Mouse (Mus musculus) brain, adult 2 months (tissue): ENCODE results near the gene Prss12.

Source experiments
- DNase-seq: peaks from one replicate; pipeline ENCODE4 v3.0.0; 2011; ENCODE audit warnings: low read depth, low spot score

The Prss12 gene

DNA sequence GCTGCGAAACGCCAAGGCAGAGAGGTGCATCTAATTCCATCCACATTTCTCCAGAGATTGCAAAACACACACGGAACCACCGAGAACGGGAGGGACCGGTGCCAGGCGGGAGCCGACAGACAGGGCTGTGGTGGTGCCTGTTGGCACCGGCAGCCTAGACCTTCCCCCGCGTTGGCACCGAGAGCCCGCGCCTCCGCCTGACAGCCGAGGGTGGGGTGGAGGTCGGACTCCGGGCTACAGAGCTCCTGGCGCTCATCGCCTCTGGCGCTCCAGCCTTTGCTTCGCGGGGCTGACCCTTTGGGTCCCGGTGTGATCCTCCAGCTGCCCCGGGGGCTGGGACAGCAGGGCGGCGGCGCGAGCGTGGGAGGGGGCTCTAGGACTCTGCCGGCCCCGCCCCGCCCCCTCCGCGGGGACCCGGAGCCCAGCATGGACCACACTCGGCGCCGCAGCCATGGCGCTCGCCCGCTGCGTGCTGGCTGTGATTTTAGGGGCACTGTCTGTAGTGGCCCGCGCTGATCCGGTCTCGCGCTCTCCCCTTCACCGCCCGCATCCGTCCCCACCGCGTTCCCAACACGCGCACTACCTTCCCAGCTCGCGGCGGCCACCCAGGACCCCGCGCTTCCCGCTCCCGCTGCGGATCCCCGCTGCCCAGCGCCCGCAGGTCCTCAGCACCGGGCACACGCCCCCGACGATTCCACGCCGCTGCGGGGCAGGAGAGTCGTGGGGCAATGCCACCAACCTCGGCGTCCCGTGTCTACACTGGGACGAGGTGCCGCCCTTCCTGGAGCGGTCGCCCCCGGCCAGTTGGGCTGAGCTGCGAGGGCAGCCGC, at the start of gene Prss12:
Prss12 (plus strand) TSS at position 206 of the 830 bp plus-strand sequence.
- peak; percentile 68 for DNase-seq

DNA sequence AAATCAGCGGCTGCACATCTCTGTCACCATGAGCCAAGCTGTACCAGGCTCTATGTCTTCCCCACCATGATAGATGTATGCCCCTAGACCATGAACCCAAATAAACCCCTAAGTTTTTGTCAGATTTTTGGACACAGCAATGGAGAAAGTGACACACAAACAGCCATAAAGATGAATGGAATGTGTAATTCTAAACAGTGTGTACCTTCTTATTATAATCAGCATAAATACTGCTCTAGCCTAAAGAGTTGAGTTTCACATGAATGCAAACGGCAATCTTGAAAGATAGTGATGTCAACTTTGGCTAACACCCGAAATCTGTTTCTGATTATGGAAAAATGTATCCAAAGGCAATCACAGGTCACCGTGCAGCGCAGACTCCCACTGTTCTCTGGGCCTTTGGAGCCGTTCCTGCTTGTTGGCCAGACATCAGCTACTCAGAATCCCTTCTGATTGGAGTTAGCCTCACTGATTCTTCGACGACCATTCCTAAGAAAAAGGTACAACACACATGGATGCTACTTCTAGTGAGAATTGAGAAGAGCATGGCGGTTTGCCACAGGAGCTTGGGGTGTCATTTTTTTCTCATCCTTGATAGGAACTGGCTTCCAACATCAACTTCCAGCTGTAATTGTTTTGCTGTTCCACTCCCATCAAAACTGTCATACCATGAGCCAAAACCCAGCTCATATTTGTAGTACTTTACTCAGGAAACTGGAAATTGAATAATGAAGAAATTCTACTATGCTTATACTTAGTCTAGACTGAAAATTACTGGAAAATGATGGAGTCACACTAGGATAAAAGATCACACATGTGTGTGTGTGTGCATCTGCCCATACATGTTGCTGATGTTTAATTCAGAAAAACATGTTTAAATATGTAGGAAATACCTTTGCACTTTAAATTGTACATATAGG, 48.9 kb upstream of the Prss12 start:
- DNase-seq: no peak

DNA sequence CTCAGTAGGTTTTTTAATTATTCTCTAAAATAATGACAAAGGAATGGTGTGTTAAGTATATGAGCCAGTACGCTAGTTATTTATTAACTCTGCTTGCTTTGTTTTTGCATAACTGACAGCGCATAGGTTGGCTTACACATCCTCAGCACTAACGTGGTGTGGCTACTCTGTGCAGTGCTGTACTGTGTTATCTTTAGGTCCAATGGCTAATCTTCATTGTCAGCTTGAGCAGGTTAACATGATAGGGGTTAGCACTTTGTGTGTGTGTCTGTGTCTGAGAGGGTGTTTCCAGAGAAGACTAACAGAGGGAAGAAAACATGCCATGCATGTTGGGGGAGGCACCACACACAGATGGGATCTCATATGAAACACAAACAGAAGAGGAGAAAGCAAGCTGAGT, 41.8 kb upstream of the Prss12 start:
- no peak for DNase-seq

DNA sequence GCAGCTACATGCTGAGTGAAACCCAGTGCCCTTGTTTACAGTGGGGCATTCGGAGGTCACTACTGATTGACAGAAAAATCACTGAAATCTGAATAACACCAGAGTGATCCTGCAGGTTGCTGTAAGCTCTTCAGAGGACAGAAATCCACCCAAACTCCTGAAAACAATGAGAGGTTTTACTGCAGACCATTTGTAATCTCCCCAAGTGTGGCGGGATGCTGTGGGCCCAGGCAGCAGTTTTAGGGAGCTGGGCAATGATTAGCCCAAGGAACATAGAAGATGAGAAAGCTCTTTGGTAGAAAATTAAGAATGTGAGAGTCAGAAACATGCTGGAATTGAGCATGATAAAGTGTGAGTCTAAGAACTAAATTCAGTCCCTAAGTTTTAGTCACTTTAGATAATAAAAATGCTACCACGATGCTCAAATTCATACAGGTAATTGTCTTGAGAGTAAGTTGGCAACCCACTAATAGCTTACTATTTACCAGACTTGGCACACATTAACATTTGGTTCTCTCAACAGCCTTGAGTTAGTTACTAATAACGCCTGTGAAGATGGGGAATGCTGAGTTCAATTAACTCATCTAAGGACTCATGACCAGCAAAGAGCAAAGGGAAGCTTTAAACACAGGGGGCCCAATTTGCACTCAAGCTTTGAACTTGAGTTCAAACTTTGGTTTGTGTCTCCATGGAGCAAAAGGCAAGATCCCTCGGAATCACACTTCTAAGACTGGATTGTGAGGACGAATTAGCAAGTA, 34.7 kb upstream of the Prss12 start:
- no peak for DNase-seq

DNA sequence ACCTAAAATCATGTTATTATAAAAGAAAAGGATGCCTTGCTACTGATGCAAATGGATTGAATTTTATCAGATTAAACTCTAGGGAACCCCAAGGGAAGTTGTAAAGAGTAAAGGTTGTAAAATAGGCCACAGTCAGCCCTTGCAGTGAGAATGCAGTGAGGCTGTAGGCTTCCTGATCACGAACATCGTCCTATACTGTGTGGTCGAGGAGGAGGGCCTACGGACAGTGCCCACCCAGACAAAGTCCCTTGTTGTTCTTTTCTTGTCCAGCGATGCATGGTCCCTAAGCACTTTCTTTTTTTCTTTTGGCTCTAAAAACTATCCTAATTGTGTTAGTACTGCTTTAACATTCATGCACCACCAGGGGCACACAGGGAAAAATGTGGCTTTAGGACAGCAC, 33.5 kb upstream of the Prss12 start:
- no peak for DNase-seq

DNA sequence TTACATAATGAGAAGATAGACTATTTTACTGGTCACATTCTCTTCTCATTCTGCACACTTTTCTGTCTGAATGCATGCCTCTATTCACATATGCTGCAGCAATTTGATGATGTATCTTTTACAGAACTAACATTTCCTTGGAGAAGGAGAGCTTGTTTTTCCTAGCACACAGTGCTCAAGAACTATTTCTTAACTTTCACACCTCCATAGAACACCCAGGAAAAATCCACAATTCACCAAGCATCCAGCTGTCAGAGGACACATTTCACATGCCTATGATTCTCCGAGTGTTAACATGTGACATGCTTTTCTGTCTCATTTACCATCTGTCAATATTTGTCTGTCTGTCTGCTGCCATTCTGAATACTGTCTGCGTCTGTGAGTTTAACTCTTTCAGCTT, 21.1 kb upstream of the Prss12 start:
- DNase-seq: peak; percentile 68

DNA sequence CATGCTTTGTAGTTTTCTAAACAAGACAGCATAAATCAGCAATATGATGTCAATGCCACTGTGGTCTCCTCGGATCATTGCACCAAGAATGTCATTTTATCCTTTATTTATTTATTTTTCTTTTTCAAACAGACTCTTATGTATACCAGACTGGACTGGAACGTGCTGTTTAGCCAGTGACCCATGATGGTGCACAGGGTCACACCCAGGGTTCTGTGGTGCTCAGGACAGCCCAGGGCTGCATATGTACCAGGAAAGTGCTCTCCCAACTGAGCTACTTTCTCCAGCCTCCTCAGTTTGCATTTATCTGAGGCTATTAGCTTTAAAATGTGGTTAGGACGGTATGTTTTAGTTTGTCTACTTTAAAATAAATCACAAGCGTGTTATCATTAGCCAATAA, 18.7 kb upstream of the Prss12 start:
- DNase-seq: no peak

DNA sequence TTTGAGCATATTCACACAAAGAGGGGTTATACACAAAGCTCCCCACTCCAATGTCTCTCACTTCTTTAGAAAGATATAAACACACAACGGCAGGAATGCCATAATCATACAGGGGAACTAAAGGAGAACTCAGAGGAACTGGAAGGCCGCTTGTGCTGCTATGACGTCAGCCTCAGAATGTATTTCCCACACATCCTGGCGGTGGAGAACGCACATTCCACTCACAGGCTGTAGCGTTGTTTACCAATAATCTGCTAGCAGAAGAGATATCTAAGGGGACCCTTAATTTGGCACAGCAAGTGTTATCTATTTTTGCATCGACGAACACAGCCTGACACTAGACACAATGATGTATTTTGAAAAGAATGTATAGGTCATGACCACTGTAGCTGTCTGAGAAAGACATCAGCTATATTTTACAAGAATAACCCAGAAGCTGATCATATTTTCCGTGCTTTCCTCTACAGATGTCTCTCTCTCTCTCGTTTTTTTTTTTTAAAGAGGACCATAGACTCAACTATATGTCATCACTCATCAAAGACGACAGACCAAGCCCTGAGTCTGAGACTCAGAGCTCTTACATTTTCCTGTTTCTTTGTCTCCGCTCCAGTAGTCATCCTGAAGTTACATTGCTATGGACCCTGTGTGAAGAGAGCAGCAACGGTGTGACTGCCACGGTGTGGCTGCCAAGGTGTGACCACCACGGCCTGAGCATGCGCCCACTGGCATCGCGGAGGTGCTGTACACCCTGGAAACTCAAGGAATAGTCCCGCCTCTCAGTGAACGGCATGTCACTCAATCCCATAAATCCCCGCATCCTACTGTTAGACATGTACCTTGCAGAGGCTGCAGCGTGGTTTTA, 16.9 kb upstream of the Prss12 start:
- no peak for DNase-seq

DNA sequence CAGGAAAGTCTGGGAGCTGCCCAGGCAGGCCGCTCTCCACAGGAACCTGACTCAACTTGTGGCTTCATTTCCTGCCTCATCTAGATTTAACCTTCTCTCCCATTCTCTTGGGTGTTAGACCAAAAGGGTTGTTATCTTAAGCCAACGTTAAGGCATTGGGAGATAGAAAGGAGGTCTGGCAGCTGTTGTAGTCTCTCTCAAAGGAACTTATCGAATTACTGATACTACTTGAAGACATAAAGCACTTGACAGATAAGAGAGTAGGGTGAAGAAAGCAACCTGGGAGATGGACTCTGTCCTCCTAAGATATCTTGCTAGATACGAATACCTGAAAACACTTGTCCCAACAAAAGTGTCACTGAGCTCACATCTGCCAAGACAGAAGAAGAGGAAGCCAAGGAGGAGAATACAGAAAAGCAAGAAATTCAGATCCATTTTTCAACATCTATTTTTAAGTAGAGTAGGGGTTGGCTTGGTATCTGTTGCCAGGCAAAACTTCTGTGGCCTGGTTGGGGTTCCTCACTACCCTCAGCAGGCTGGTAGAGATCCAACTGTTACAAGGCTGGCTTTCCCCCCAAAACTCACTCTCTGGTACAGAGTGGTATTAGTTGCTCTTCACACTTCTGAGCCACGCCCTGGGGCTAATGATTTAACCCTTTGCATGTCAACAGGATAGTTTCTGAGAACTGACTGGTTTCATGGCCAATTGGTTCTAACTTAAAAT, 14.6 kb upstream of the Prss12 start:
- no peak for DNase-seq

DNA sequence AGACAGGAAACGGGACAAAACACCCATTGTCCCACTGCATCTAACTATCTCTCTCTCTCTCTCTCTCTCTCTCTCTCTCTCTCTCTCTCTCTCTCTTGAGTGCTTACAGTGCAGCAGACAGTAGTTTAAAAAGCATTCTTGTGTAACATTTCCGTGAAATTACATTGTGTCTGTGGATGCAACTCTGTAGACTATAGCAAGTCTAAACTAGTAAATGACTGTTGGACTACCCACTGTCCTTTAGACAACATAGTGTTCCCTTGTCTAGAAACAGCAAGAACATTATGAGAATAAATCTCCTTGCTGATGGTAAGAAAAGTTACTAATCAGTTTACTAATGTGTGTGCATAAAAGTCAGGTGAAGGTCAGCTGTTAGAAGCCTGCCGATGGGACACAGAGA, 13.4 kb upstream of the Prss12 start:
- DNase-seq: no peak

DNA sequence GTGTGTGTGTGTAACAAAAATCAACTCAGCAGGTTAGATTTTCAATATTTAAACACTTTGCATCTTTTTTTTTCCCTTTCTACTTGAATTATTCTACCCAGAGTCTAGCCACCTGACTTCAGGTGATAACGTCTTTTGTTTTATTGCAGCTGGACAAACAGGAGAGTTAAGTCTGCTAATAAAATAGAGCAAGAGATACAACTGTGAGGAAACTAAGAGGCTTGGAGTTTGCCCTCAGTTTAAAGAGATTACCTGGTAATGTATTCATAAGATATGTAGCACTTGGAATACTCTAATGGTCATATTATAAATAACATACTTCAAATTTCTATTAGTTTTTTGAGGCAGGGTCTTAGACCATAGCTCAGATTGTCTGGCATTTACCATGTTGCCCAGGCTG, 9.1 kb upstream of the Prss12 start:
- DNase-seq: no peak

DNA sequence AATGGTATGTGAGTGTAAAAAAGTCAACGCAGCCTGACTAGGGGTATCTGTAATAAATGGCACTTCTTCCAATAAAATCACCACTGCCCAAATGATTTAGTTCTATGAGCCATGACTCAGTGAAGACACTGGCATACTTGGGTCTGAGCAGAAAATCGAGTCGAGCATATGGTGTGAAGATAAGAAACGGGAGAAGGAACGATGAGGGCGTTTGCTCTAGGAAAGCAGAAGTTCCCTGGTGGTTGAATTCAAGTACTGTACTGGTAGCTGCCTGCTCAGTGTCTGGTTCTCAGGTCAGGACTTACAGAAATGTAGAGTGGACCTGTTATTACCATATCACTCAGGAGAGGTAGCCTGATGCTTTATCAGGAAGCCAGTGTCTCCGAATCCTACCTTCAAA, 6.2 kb upstream of the Prss12 start:
- DNase-seq: peak; percentile 57

DNA sequence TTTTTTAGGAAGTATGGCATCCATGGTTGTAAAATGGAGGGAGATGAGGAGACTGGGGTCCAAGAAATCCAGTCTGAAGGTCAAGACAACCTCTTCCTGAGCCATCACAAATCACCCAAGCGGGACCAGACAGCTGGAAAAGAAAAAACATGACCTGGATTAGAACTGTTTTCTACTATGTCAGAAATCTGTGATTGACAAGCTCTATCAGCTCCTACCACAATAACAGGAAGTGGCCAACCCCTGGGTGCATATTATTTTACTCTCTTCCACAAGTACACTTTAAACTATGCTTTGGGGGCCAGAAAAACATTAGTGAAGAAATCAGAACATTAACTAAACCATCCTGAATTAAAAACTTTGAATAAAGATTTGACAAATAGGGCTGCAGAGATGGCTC, 2.2 kb upstream of the Prss12 start:
- DNase-seq: no peak

DNA sequence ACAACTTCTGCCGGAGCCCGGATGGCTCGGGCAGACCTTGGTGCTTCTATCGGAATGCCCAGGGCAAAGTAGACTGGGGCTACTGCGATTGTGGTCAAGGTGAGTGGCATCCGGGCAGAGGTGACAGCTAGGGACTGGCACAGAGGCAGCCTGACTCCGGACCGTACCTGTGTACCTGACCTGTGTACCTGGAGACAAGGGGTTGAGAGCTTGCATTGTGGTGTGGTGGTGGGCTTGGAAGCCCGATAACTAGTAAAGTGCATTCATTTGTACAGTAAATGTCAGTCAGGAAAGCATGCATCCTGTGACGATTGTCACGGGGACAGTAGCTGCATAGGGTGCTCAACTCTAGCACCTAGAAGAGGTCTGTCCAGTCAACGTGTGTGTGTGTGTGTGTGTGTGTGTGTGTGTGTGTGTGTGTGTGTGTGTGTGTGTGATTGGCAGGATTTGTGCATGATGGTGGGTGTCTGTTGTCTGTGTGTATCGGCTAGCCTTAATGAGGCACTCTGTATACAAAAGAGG, 886 bp downstream of the Prss12 start:
- no peak for DNase-seq

DNA sequence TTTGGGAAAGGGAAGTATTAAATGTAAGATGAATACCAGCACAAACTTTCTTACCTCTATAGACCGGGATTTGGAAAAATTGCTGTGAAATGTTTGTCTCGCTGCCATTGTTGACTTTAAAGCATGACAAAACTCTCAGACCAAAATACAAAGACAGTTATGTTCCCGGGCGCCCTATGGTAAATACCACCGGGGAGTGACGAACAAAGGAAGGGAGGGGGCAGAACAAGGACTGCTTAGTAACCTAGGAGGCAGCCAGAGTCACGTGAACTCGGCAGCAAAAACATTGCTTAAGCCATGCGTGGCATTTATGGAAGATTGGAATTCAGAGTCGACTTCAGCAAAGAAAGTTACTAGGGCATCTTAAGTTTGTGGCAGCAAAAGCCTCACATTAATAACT, 1.4 kb downstream of the Prss12 start:
- peak; percentile 41 for DNase-seq

DNA sequence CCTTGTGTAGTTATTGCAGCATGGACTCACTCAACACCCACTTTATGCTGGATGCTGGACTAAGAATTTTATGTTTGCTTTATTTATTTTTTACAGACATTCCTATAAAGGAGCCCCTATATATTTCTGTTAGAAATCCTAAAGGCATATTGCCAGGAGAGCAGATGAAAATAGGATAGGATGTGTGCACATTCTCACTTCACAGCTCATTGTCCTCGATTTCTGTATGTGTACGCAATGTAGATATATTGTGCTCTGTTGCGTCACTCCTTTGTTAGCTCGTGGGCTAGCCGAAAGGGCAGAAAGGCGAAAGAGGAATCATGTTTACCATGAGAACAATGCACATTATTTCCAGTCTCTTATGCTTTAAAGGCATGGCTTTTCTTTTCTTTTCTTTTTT, 3.4 kb downstream of the Prss12 start:
- DNase-seq: no peak

DNA sequence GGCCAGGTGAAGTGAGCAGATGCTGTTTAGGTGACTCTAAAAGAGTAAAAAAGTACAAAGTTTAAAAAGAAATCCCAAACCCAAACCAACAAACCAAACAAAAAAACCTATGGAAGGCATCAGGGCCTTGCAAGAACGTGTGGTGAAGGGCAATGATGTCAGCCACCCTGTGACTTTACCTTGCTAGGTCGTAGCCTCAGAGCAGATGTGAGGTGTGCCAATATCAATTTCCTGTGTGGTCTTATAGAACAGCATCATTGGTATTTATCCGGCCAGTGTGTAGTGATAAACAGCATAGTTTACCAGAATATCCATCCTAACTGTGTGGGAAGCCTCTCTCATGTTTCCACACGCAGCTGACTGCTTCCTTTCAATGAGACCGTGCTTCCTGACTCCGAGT, 6.2 kb downstream of the Prss12 start:
- DNase-seq: no peak

DNA sequence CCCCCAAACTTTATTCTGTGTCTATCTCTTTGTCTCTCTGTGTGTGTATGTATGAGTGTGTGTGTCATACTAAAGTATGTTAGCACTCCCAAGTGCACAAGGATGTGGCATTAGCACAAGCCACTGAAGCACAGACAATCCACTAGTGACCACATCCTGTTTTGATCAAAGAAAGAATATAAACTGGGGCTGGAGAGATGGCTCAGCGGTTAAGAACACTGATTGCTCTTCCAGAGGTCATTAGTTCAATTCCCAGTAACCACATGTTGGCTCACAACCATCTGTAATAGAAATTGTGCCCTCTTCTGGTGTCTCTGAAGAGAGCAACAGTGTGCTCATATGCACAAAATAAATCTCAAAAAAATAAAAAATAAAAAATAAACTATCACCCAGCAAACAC, 12.8 kb downstream of the Prss12 start:
- no peak for DNase-seq

DNA sequence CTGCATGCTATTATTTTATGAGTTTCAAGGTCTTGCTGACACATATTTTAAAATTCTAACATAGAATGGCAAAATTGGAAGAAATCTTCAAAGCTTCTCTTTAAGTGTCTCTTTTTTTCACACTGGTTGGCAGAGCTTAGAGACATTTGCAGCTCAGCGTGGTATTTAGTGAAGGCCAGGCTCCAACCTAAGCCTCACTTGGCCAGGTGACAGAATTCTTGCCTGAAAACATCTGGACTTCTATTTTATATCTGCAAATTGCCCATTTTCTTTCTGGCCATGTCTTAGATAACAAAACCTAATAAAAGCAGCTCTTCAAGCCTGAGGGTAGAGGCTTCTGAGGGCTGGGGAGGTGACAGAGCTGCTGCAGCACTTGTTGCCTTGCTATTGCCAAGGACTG, 13.7 kb downstream of the Prss12 start:
- DNase-seq: no peak

DNA sequence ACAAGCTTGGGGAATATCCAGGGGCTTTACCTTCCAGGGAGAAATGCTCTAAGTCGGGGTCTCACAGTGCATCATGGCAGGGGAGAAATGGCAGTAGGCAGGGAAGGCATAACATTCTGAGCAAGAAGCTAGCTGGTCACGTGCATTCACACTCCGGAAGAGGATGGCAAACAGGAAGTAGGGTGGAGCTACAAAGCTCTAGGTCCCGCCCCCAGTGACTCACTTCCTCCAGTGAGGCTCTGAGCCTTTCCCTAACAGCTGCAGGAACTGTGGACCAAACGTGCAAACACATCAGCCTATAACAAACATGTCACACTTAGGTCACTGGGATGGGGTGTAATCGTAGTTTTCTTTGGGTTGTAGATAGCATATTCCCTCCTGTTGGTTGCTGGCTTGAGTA, 15.6 kb downstream of the Prss12 start:
- no peak for DNase-seq
